Mouse (Mus musculus) embryonic fibroblast, embryonic 13.5 days (primary cell): ENCODE measurements at regions not wholly inside any gene's neighbourhood (a gene's known extent, or its start where the extent isn't known, plus 50 kb on each side); places are given as distances from the start of the nearest gene placed in this dataset.

Source experiments
- H3K27ac ChIP-seq: 2 replicates; pipeline ENCODE4 v1.5.1; 2012; ENCODE audit warnings: low read length, control low read depth, inconsistent platforms; ENCODE audit not compliant: insufficient read depth
- H3K4me1 ChIP-seq: 2 replicates; pipeline ENCODE4 v1.6.1; 2011; ENCODE audit warnings: low read length; ENCODE audit not compliant: control insufficient read depth, insufficient read depth
- H3K4me3 ChIP-seq: 2 replicates; pipeline ENCODE4 v1.5.1; 2011; ENCODE audit warnings: mild to moderate bottlenecking, control low read depth, low read length; ENCODE audit not compliant: insufficient read depth
- CTCF ChIP-seq: IDR thresholded peaks from 2 replicates; pipeline ENCODE4 v1.5.1; 2011; ENCODE audit warnings: mild to moderate bottlenecking, control low read depth, low read length, moderate library complexity, borderline replicate concordance; ENCODE audit not compliant: insufficient read depth
- POLR2A ChIP-seq: IDR thresholded peaks from 2 replicates; pipeline ENCODE4 v1.6.1; 2011; ENCODE audit warnings: low read depth, mild to moderate bottlenecking, control low read depth, low read length, moderate library complexity

GRCm38 (mm10) chr11:91524019-91524418, 53.3 kb downstream of the Kif2b start:
- no peak for TF ChIP-seq CTCF
- TF ChIP-seq POLR2A: no peak
- H3K27ac ChIP-seq: no peak overlapping the region
- H3K4me1 ChIP-seq: no peaks in the 10 kb centered on the region
- H3K4me3 ChIP-seq: no peak overlapping the region

GRCm38 (mm10) chr11:91479236-91479635, 98.1 kb downstream of the Kif2b start:
- H3K4me1 ChIP-seq: no peaks in the 10 kb centered on the region
- no peak overlapping the region for H3K27ac ChIP-seq
- no peak overlapping the region for H3K4me3 ChIP-seq
- TF ChIP-seq POLR2A: no peak
- no peak for TF ChIP-seq CTCF

GRCm38 (mm10) chr11:91463578-91464401, 113.6 kb downstream of the Kif2b start:
- TF ChIP-seq POLR2A (no peak), CTCF (no peak)
- H3K4me1 ChIP-seq: no peaks in the 10 kb centered on the region
- H3K27ac ChIP-seq: no peak overlapping the region
- H3K4me3 ChIP-seq: no peak overlapping the region

- no peak for TF ChIP-seq POLR2A
- TF ChIP-seq CTCF: no peak
- Histone ChIP-seq H3K4me1 (no peaks in the 10 kb centered on the region), H3K27ac (no peak overlapping the region), H3K4me3 (no peak overlapping the region)
Observed at GRCm38 (mm10) chr11:91461946-91462345, 115.4 kb downstream of the Kif2b start.

GRCm38 (mm10) chr11:91442361-91442760, 135.0 kb downstream of the Kif2b start:
- TF ChIP-seq CTCF (no peak), POLR2A (no peak)

GRCm38 (mm10) chr11:91432195-91432594, 145.2 kb downstream of the Kif2b start:
- no peaks in the 10 kb centered on the region for H3K4me1 ChIP-seq
- H3K27ac ChIP-seq: no peak overlapping the region
- no peak overlapping the region for H3K4me3 ChIP-seq
- TF ChIP-seq POLR2A (no peak), CTCF (no peak)

More at GRCm38 (mm10) chr11:91442361-91442760, 135.0 kb downstream of the Kif2b start:
- Histone ChIP-seq H3K4me1 (no peaks in the 10 kb centered on the region), H3K27ac (no peak overlapping the region), H3K4me3 (no peak overlapping the region)

GRCm38 (mm10) chr11:91426731-91427130, 150.6 kb downstream of the Kif2b start:
- Histone ChIP-seq H3K4me1 (no peaks in the 10 kb centered on the region), H3K4me3 (no peak overlapping the region), H3K27ac (no peak overlapping the region)
- TF ChIP-seq POLR2A: no peak
- TF ChIP-seq CTCF: no peak

- TF ChIP-seq POLR2A: no peak
- Histone ChIP-seq H3K27ac (no peak overlapping the region), H3K4me1 (no peaks in the 10 kb centered on the region), H3K4me3 (no peak overlapping the region)
Observed at GRCm38 (mm10) chr11:91387172-91387571, 190.2 kb downstream of the Kif2b start.

- Histone ChIP-seq H3K4me1 (peaks cover 2% of the 10 kb centered on the region; the same call in 1 of the 2 replicates), H3K4me3 (no peak overlapping the region), H3K27ac (no peak overlapping the region)
- TF ChIP-seq POLR2A (no peak), CTCF (no peak)
Observed at GRCm38 (mm10) chr11:91357029-91357428, 220.3 kb downstream of the Kif2b start.

GRCm38 (mm10) chr11:91342629-91343028, 234.7 kb downstream of the Kif2b start:
- H3K4me3 ChIP-seq: no peak overlapping the region
- TF ChIP-seq POLR2A: no peak
- no peak for TF ChIP-seq CTCF
- no peak overlapping the region for H3K27ac ChIP-seq
- no peaks in the 10 kb centered on the region for H3K4me1 ChIP-seq
